Mouse (Mus musculus): ENCODE measurements around the gene Bpifb4. TPM values are rescaled to one million over a fixed set of nuclear protein-coding genes. Genes with fewer than 3 reads are reported as not detected.

The Bpifb4 gene
- polyA plus RNA-seq, 1 experiment: not detected

DNA sequence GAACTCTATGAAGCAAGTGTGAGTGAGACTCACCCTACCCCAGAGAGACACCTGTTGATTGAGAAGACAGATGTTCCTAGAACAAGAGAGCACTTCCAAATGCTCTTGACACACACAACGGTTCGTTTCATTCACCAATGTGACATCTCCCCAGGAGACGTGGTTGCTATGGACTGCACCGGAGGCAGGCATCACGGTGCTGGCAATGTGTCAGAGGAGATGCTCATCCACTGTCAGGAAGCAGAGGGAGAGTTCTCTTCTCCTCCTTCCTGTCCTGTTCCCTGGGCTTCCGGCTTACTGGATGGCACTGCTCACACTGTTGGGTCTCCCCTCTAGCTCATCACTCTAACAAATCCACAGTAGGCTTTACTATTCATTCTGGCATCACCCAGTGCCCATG, 4.7 kb upstream of the Bpifb4 start:
- 63% methylated on average over 6 of the region's 6 CpGs for WGBS
- no peak for DNase-seq
- no peak for TF ChIP-seq POLR2A (IDR thresholded peaks at IDR 0.05; ENCODE audit: borderline replicate concordance, extremely low read depth, low read depth, low read length)
- TF ChIP-seq CTCF (IDR thresholded peaks at IDR 0.05; ENCODE audit: insufficient read depth, low read length): no peak

DNA sequence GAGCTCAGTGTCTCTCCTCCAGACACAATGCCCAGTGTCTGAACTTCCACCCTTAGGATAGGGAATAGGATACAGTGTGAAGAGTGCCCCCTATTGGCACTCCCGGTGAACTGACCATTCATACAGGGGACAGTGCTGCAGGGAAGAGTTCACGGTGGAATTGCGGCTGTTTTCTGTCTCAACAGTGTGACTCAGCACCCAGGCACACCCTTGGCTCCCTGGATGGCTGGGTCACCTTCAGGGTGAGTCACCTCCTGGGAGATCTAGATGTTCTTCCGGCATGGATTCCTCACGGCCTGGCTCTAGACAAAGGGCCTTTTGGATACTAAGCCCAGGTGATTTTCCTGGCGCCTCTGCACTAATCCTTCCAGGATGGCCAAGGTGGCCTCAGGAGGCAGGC, 2.7 kb upstream of the Bpifb4 start:
- no peaks in the 10 kb centered on the region for H3K4me1 ChIP-seq (ENCODE audit: control insufficient read depth, insufficient read depth, low read length)
- H3K4me3 ChIP-seq (replicated peaks; ENCODE audit: extremely low read depth, low read depth, low read length): no peak overlapping the region
- TF ChIP-seq POLR2A (IDR thresholded peaks at IDR 0.05; ENCODE audit: borderline replicate concordance, extremely low read depth, low read depth, low read length) (no peak), CTCF (IDR thresholded peaks at IDR 0.05; ENCODE audit: insufficient read depth, low read length) (no peak)
- no peak for DNase-seq
- 90% methylated on average over 6 of the region's 6 CpGs for WGBS

More for the DNA sequence above, 4.7 kb upstream of the Bpifb4 start:
- Histone ChIP-seq H3K4me3 (replicated peaks; ENCODE audit: extremely low read depth, low read depth, low read length) (no peak overlapping the region), H3K4me1 (ENCODE audit: control insufficient read depth, insufficient read depth, low read length) (no peaks in the 10 kb centered on the region)

DNA sequence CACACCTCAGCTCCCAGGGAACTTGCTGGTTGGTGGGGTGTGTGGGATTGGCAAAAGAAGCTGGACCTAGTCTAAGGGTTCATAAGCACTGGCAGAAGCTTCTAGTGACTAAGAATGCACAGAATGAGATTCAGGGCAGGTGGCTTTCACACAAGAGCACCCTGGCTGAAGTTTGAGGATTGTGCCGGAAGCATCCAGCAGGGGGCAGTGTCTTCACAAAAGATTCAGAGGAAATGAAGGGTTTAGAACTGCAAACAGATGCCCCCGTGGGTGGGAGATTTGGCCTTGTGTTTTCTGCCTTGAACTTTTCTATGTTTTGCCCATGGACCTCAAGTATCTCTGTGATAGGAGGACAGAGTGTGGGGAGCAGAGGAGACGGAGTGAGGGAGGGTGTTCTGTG, 5.5 kb downstream of the Bpifb4 start:
- no peaks in the 10 kb centered on the region for H3K4me1 ChIP-seq (ENCODE audit: control insufficient read depth, insufficient read depth, low read length)
- DNase-seq: peak; percentile 33
- H3K4me3 ChIP-seq (replicated peaks; ENCODE audit: extremely low read depth, low read depth, low read length): no peak overlapping the region
- TF ChIP-seq POLR2A (IDR thresholded peaks at IDR 0.05; ENCODE audit: borderline replicate concordance, extremely low read depth, low read depth, low read length): no peak
- TF ChIP-seq CTCF (IDR thresholded peaks at IDR 0.05; ENCODE audit: insufficient read depth, low read length): peak; percentile 70
- WGBS: 35% methylated on average over 3 of the region's 3 CpGs

DNA sequence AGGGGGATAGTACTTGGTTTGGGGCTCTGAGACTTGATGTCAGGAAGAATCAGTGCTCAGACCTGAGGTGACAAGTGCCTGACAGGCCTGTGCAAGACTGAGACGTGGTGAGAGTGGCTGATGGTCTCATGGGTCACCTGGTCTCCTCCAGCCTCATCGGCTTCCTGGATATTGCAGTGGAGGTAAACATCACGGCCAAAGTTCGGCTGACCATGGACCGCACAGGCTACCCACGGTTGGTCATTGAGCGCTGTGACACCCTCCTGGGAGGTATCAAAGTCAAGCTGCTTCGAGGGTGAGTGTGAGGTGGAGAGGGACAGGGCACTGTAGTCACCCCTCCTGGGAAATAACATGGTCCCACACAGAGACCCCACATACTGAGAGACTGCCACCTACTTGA, 6.6 kb downstream of the Bpifb4 start:
- 76% methylated on average over 8 of the region's 8 CpGs for WGBS
- DNase-seq: no peak
- no peak for TF ChIP-seq CTCF (IDR thresholded peaks at IDR 0.05; ENCODE audit: insufficient read depth, low read length)
- no peak for TF ChIP-seq POLR2A (IDR thresholded peaks at IDR 0.05; ENCODE audit: borderline replicate concordance, extremely low read depth, low read depth, low read length)
- no peak overlapping the region for H3K4me3 ChIP-seq (replicated peaks; ENCODE audit: extremely low read depth, low read depth, low read length)
- H3K4me1 ChIP-seq (ENCODE audit: control insufficient read depth, insufficient read depth, low read length): no peaks in the 10 kb centered on the region

DNA sequence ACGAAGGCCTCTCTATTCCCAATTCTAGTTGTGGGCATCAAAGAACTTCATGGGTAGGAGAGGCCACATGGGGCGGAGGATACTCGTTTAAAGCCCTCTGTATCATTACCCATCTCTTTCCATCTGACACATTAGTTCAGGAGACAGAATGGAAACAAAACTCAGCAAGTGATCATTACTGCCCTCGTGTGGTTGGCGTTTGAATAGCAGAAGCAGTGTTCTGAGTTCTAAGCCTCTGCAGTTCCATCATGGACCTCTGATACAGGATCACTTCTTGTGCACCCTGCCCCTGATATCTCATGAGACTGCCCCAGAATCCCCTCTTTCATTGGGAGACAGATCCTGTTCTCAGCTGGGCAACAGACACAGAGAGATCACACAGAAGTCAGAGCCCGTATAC, 14.9 kb downstream of the Bpifb4 start:
- TF ChIP-seq CTCF (IDR thresholded peaks at IDR 0.05; ENCODE audit: insufficient read depth, low read length) (peak; percentile 43; the same call in 1 of the 2 replicates), POLR2A (IDR thresholded peaks at IDR 0.05; ENCODE audit: borderline replicate concordance, extremely low read depth, low read depth, low read length) (no peak)
- H3K4me3 ChIP-seq (replicated peaks; ENCODE audit: extremely low read depth, low read depth, low read length): no peak overlapping the region
- DNase-seq: peak; percentile 51
- WGBS: 28% methylated on average over 6 of the region's 6 CpGs
- H3K4me1 ChIP-seq (ENCODE audit: control insufficient read depth, insufficient read depth, low read length): no peaks in the 10 kb centered on the region

DNA sequence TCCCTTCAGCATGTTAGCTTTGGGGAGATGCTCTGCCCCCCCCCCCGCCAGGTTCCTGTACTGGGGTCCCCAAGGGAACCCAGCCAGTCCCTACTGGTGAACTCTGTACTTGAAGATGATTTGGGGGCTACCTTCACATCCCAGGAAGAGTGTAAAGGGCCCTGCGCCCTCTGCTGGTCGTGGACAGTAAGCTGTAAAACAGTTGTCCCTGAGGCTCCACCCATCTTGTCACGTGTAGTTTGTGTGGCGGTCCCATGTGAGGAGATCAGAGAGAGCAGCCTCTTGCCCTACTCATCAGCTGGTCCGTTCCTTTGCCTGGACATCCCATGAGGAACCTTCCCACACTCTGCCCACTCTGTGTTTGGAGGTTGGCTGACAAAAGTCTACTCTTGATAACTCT, 15.8 kb downstream of the Bpifb4 start:
- Histone ChIP-seq H3K4me1 (ENCODE audit: control insufficient read depth, insufficient read depth, low read length) (no peaks in the 10 kb centered on the region), H3K4me3 (replicated peaks; ENCODE audit: extremely low read depth, low read depth, low read length) (no peak overlapping the region)
- 7% methylated on average over 6 of the region's 6 CpGs for WGBS
- TF ChIP-seq CTCF (IDR thresholded peaks at IDR 0.05; ENCODE audit: insufficient read depth, low read length) (peak; percentile 56), POLR2A (IDR thresholded peaks at IDR 0.05; ENCODE audit: borderline replicate concordance, extremely low read depth, low read depth, low read length) (no peak)
- peak; percentile 14 for DNase-seq

DNA sequence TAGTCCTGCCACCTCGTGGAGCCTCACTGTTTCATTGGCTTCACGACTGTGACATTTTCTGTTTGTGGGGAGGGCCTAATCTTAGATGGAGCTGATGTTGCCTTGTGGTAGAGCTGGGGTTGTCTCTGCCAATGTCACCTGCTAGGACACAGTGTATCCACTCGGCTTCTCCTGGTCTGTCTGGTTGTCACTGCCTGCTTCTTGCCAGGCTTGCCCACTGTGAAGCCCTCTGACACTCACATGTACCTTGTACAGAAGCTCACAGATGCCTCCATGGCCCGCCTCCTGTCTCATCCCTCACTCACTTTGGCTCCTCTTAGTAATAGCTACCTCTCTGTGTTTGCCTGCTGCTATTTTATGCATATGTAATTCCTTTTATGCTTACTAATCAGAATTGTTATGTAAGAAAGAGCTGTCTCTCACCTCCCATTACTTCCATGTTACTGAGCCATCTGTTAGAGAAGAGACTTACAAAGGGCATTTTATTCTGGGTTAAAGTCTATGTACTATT, 24.9 kb downstream of the Bpifb4 start:
- Histone ChIP-seq H3K4me1 (ENCODE audit: control insufficient read depth, insufficient read depth, low read length) (no peaks in the 10 kb centered on the region), H3K4me3 (replicated peaks; ENCODE audit: extremely low read depth, low read depth, low read length) (no peak overlapping the region)
- no peak for DNase-seq
- TF ChIP-seq CTCF (IDR thresholded peaks at IDR 0.05; ENCODE audit: insufficient read depth, low read length): no peak
- no peak for TF ChIP-seq POLR2A (IDR thresholded peaks at IDR 0.05; ENCODE audit: borderline replicate concordance, extremely low read depth, low read depth, low read length)
- 58% methylated on average over 4 of the region's 4 CpGs for WGBS

DNA sequence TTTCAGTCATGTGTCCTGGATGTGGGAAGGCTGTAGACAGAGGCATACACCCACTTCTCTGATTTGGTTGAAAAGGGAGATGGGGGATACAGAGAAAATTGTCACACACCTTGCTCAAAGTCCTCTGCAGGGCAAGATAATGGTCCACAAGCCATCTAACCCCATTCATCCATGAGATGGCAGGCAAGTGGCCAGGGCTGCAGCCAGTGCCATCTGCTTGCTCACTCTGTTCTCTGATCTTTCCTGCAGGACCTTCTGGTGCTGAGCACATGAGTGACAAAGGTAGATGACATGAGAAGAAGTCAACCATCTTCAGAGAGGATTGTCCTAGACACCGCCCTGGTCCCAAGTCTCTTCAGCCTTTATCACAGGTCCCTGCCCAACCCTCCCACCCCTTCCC, 25.3 kb downstream of the Bpifb4 start:
- TF ChIP-seq CTCF (IDR thresholded peaks at IDR 0.05; ENCODE audit: insufficient read depth, low read length): no peak
- TF ChIP-seq POLR2A (IDR thresholded peaks at IDR 0.05; ENCODE audit: borderline replicate concordance, extremely low read depth, low read depth, low read length): no peak
- Histone ChIP-seq H3K4me1 (ENCODE audit: control insufficient read depth, insufficient read depth, low read length) (no peaks in the 10 kb centered on the region), H3K4me3 (replicated peaks; ENCODE audit: extremely low read depth, low read depth, low read length) (no peak overlapping the region)
- 77% methylated on average over 1 of the region's 1 CpGs for WGBS
- DNase-seq: no peak

DNA sequence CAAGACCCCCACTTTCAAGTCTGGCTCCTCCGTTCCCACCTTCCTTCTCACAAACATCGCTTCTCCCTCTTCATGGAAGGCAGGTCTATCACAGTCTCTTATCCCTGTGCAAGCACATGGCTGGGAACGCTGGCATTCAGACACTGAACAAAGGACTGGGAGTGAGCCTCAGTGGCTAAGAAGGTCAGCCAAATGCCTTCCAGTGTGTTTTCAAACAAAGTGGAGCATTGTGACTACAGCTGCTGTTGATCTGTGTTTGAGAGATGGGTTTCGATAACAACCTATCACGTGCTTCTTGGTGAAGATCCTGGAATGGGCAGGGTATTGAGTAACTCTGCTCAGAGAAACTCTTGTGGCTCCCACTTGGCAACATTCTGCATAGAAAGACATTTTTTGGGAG, 32.2 kb downstream of the Bpifb4 start:
- 72% methylated on average over 5 of the region's 5 CpGs for WGBS

DNA sequence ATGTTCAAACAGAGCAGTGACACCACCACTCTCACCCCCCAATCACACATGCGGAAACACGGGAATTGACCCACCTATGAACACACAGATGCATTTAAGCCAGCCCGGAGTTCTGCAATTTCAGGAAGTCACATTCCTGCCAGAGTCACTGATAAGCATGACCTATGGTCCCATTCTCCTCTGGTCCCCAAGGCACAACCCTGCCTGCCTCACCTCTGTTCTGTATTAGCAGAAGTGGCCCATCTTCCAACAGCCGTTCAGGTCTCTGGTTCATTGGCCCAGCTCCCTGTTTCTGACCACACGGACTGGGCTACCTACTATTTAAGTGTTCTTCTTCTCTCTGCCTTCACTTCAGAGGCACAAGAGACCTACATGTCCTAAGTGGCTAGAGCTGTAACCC, 36.6 kb downstream of the Bpifb4 start, which contains the start of gene Bpifa6:
Gene Bpifa6, plus strand, starts transcription at position 364 of the 400 bp plus-strand sequence.
- TF ChIP-seq POLR2A (IDR thresholded peaks at IDR 0.05; ENCODE audit: borderline replicate concordance, extremely low read depth, low read depth, low read length) (no peak), CTCF (IDR thresholded peaks at IDR 0.05; ENCODE audit: insufficient read depth, low read length) (no peak)
- Histone ChIP-seq H3K4me3 (replicated peaks; ENCODE audit: extremely low read depth, low read depth, low read length) (no peak within 1 kb of the TSS), H3K4me1 (ENCODE audit: control insufficient read depth, insufficient read depth, low read length) (no peaks in the 10 kb centered on the region)
- DNase-seq: no peak
- WGBS: 53% methylated on average over 5 of the region's 5 CpGs

More for the DNA sequence above, 32.2 kb downstream of the Bpifb4 start:
- TF ChIP-seq POLR2A (IDR thresholded peaks at IDR 0.05; ENCODE audit: borderline replicate concordance, extremely low read depth, low read depth, low read length) (no peak), CTCF (IDR thresholded peaks at IDR 0.05; ENCODE audit: insufficient read depth, low read length) (no peak)
- no peak for DNase-seq
- Histone ChIP-seq H3K4me1 (ENCODE audit: control insufficient read depth, insufficient read depth, low read length) (no peaks in the 10 kb centered on the region), H3K4me3 (replicated peaks; ENCODE audit: extremely low read depth, low read depth, low read length) (no peak overlapping the region)
